Comparison of ENCODE assay signal across 25 mouse cellular contexts in the genomic region with DNA sequence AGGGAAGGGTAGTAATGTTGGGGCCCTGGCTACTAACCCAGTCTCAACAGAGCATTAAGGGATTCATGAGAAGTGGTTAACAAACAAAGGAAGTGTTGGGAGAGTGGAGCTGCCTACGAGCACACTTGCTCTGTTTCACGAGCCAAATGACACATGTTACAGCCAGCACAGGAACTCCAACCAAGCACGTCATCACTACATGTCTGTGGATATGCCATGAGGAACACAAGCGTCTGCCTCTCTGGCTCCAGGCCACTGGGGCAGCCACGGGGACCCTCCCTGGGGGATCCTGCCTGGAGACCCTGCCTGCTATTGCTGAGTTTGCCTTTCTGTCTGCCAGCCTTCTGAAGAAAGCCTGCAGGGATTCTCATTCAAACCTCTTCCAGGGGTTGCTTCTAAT.
DNase-seq lines count a peak whose midpoint lies in the region; ATAC-seq and TF ChIP-seq lines count a peak whose summit lies in the region.
"Had no signal": no experiment of that assay in that cellular context is flagged by ENCODE, and none has a peak within 500 bp of the region (broad histone marks: within the 10 kb centered on the region; RNA-seq: fewer than 3 reads in every experiment).

No protein-coding gene starts in this region.

- no peaks in the 10 kb centered on the region for H3K27me3 ChIP-seq in heart, embryonic 11.5 days (ENCODE audit: control insufficient read depth, insufficient read depth, low read length)
- no peaks in the 10 kb centered on the region for H3K27me3 ChIP-seq in lung, embryonic 14.5 days (ENCODE audit: insufficient read depth, low read length)
- H3K27me3 ChIP-seq in forebrain, embryonic 16.5 days (replicated peaks; ENCODE audit: control insufficient read depth, insufficient read depth, low read length) = no peaks in the 10 kb centered on the region
- no peaks in the 10 kb centered on the region for H3K27me3 ChIP-seq in limb, embryonic 10.5 days (ENCODE audit: low read depth, poor library complexity, severe bottlenecking)
- H3K27me3 ChIP-seq: embryonic facial prominence, embryonic 15.5 days; liver, embryonic 12.5 days; neural tube, embryonic 13.5 days had no signal

- H3K4me1 ChIP-seq in heart, embryonic 11.5 days (ENCODE audit: control insufficient read depth, insufficient read depth, low read length) = peaks cover 4% of the 10 kb centered on the region; the same call in 1 of the 2 replicates
- H3K4me1 ChIP-seq in lung, embryonic 14.5 days (ENCODE audit: insufficient read depth) = 0 out of 2 replicates have a peak, but pooled peaks cover 5% of the 10 kb centered on the region
- H3K4me1 ChIP-seq in forebrain, embryonic 16.5 days (replicated peaks; ENCODE audit: control insufficient read depth, insufficient read depth, low read length) = peaks cover 20% of the 10 kb centered on the region
- H3K4me1 ChIP-seq in limb, embryonic 10.5 days = peaks cover 12% of the 10 kb centered on the region
- H3K4me1 ChIP-seq: embryonic facial prominence, embryonic 10.5 days; liver, embryonic 12.5 days had no signal

- no peak overlapping the region for H3K4me2 ChIP-seq in heart, embryonic 11.5 days
- H3K4me2 ChIP-seq in lung, embryonic 14.5 days = no peak overlapping the region
- H3K4me2 ChIP-seq in forebrain, embryonic 16.5 days (ENCODE audit: low read length) = no peak overlapping the region
- H3K4me2 ChIP-seq: embryonic facial prominence, embryonic 15.5 days; hindbrain, embryonic 14.5 days; liver, embryonic 12.5 days; midbrain, embryonic 12.5 days; neural tube, embryonic 13.5 days had no signal

- no peak overlapping the region for H3K4me3 ChIP-seq in heart, embryonic 11.5 days (ENCODE audit: low read depth, low read length)
- H3K4me3 ChIP-seq in lung, embryonic 14.5 days (ENCODE audit: low read depth, low read length) = no peak overlapping the region
- no peak overlapping the region for H3K4me3 ChIP-seq in forebrain, embryonic 16.5 days (replicated peaks; ENCODE audit: low read length)
- no peak overlapping the region for H3K4me3 ChIP-seq in limb, embryonic 10.5 days
- H3K4me3 ChIP-seq: embryonic facial prominence, embryonic 10.5 days; embryonic facial prominence, embryonic 15.5 days; liver, embryonic 12.5 days; megakaryocyte, embryonic 14.5 days; midbrain, embryonic 12.5 days; myocyte; neural tube, embryonic 13.5 days had no signal

- 0 out of 2 replicates have a peak, but pooled peaks cover under 1% of the 10 kb centered on the region for H3K9me3 ChIP-seq in heart, embryonic 11.5 days (replicated peaks; ENCODE audit: control insufficient read depth, low read length)
- H3K9me3 ChIP-seq in lung, embryonic 14.5 days (ENCODE audit: low read depth, low read length) = no peaks in the 10 kb centered on the region
- no peaks in the 10 kb centered on the region for H3K9me3 ChIP-seq in forebrain, embryonic 16.5 days (ENCODE audit: control insufficient read depth, low read length)
- no peaks in the 10 kb centered on the region for H3K9me3 ChIP-seq in limb, embryonic 10.5 days (replicated peaks)
- H3K9me3 ChIP-seq: embryonic facial prominence, embryonic 10.5 days; embryonic facial prominence, embryonic 15.5 days; liver, embryonic 12.5 days; midbrain, embryonic 12.5 days; neural tube, embryonic 13.5 days had no signal

- DNase-seq in heart, adult 11 months = peak; percentile 80
- DNase-seq in lung, embryonic 14.5 days = peak; percentile 50
- no peak for DNase-seq in lung, postnatal 4 days
- no peak for DNase-seq in limb, embryonic 10.5 days (ENCODE audit: low spot score)
- DNase-seq: adrenal gland, postnatal 25 days; B cell, adult 2 months; cerebellum, adult 18-20 months; cerebellum, postnatal 14 days; gastrocnemius, postnatal 25 days; heart, adult 18-20 months; kidney, adult 9 months; kidney, postnatal 14 days; liver, postnatal 0 days; thymus, postnatal 4 days had no signal

- 25% methylated on average over 5 of the region's 5 CpGs for WGBS in heart, embryonic 11.5 days (ENCODE audit: insufficient replicate concordance)
- 12% methylated on average over 5 of the region's 5 CpGs for WGBS in lung, embryonic 14.5 days
- 16% methylated on average over 5 of the region's 5 CpGs for WGBS in forebrain, embryonic 16.5 days
- 61% methylated on average over 5 of the region's 5 CpGs for WGBS in limb, embryonic 10.5 days

- H3K36me3 ChIP-seq in heart, embryonic 11.5 days (ENCODE audit: control insufficient read depth, insufficient read depth, low read length) = no peaks in the 10 kb centered on the region
- no peaks in the 10 kb centered on the region for H3K36me3 ChIP-seq in lung, embryonic 14.5 days (ENCODE audit: insufficient read depth)
- no peaks in the 10 kb centered on the region for H3K36me3 ChIP-seq in forebrain, embryonic 16.5 days (ENCODE audit: control insufficient read depth, insufficient read depth)
- H3K36me3 ChIP-seq in limb, embryonic 10.5 days = no peaks in the 10 kb centered on the region
- H3K36me3 ChIP-seq: embryonic facial prominence, embryonic 10.5 days; embryonic facial prominence, embryonic 15.5 days; liver, embryonic 12.5 days; midbrain, embryonic 12.5 days; neural tube, embryonic 13.5 days had no signal

- no peak for ATAC-seq in heart, embryonic 11.5 days (replicated peaks; ENCODE audit: insufficient number of reproducible peaks, low FRiP score, low TSS enrichment)
- no peak; the same call in 1 of the 2 replicates for ATAC-seq in lung, embryonic 14.5 days (ENCODE audit: insufficient read depth)
- ATAC-seq in forebrain, embryonic 16.5 days = peak; percentile 61
- ATAC-seq: intestine, postnatal 0 days; liver, embryonic 12.5 days; liver, postnatal 0 days had no signal

- no peak overlapping the region for H3K9ac ChIP-seq in heart, embryonic 11.5 days (ENCODE audit: low read depth, low read length)
- H3K9ac ChIP-seq in lung, embryonic 14.5 days = no peak overlapping the region
- H3K9ac ChIP-seq in forebrain, embryonic 16.5 days (replicated peaks; ENCODE audit: low read depth, low read length) = no peak overlapping the region
- H3K9ac ChIP-seq: embryonic facial prominence, embryonic 15.5 days; hindbrain, embryonic 14.5 days; liver, embryonic 12.5 days; liver, postnatal 0 days; midbrain, embryonic 12.5 days; neural tube, embryonic 13.5 days had no signal

- H3K27ac ChIP-seq in heart, embryonic 11.5 days (ENCODE audit: low read depth, low read length) = no peak overlapping the region
- no peak overlapping the region for H3K27ac ChIP-seq in lung, embryonic 14.5 days (ENCODE audit: low read depth)
- H3K27ac ChIP-seq in forebrain, embryonic 16.5 days (ENCODE audit: low read length) = peak overlapping the region; percentile 37; the same call in 1 of the 2 replicates
- H3K27ac ChIP-seq in limb, embryonic 10.5 days = peak overlapping the region; percentile 76
- H3K27ac ChIP-seq: embryonic facial prominence, embryonic 10.5 days; embryonic facial prominence, embryonic 15.5 days; hindbrain, embryonic 14.5 days; liver, embryonic 12.5 days; midbrain, embryonic 12.5 days; neural tube, embryonic 13.5 days had no signal

- no peak for TF ChIP-seq CTCF in lung, embryonic 14.5 days (IDR thresholded peaks at IDR 0.05; ENCODE audit: low read depth)

Comparison
In these comparisons a context has a peak if more than half of its experiments do, and no peak if none do; other contexts are left out.
1. DNase-seq: peak in heart, adult 11 months (single experiment) and lung, embryonic 14.5 days (single experiment); none in lung, postnatal 4 days (0 of 2) and limb, embryonic 10.5 days (single experiment).
2. H3K27ac ChIP-seq: peak in forebrain, embryonic 16.5 days (single experiment) and limb, embryonic 10.5 days (single experiment); none in heart, embryonic 11.5 days (single experiment) and lung, embryonic 14.5 days (single experiment).